Mouse (Mus musculus): ENCODE results near the gene Rpa1.

- TF ChIP-seq CTCF (IDR thresholded peaks at IDR 0.05; ENCODE audit: low read depth) (no peak), EP300 (optimal IDR thresholded peaks at IDR 0.05) (no peak)
These were observed 36.4 kb downstream of the Rpa1 start for GRCm38 (mm10) chr11:75311751-75312150.

All from stomach, postnatal 0 days (tissue).